Mouse (Mus musculus): Measurements from ENCODE around the gene Prdx5.

Prdx5 gene

DNA sequence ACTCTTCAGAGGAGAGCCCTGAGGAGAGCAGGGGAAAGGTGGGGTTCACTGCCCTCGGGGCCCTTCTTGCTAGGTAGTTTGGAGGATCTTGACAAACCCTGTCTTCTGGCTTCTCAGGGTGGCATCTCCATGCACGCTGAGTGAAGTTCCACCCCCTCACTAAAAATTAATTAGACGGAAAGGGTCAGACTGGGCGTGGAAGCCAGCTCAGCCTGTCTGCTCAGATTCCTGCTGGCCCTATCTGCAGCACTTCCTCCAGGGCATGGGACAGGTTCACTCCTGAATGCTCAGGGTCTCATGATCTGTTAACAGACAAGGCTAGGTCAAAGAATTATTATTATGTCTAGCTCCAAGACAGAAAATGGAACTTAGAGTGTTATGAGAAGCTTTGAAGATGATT, 17.4 kb downstream of the Prdx5 start:
- no peak for DNase-seq (ENCODE audit: low read depth, low spot score)

DNA sequence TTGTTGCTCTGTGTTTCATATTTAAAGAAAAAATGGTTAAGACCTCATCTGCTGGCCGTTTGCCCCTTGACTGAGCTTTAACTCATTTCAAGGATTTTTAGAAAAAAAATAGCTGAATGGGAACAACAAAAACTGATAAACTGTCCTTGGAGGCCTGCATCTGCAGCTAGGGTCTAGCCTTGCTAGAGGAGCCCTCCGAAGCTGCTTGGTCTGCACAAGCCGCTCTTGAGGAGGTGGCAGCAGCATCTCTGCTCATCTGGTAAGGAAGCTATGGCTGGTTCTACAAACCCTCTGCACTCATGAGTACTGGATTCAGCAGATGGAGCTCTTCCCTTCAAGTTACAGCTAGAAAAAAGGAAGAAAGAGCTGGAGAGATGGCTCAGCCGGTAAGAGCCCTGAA, 31.9 kb downstream of the Prdx5 start:
- DNase-seq (ENCODE audit: low read depth, low spot score), result no peak

DNA sequence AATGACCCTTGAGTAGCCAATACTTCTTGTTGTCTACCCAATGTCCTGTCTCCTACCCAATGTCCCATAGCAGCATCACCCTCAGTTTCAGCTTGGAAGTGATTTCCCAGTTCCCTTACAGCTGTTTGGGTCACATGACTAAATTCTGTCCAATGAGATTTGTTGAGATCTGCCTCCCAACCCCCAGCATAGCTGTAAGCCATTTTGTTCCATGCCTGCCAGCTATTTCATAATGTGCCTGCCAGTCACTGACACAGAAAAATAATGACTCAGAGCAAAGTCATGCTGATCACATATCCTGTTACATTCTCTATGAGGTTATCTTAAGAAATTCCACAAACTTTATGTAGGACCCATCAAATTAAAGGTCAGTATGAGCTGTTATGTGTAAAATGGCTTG, 33.1 kb downstream of the Prdx5 start:
- DNase-seq (ENCODE audit: low read depth, low spot score), result no peak

DNA sequence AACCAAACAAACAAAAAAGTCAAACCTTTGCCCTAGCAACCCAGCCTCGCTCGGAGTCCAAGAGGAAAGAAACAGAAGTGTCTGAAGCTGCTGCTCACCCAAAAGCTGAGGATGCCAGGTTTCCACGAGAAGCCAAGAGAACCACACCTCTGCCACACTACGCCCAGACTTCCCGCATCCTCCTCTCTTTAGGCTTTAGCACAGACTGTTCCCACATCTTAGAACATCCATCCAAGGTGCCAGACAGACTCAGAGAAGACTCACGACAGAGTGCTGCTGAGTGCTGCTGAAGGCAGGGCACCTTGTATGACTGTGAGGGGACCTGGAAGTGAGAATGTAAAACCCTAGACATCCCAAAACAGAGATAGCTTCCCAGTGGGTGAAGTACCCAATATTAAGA, 34.1 kb downstream of the Prdx5 start:
- no peak for DNase-seq (ENCODE audit: low read depth, low spot score)

DNA sequence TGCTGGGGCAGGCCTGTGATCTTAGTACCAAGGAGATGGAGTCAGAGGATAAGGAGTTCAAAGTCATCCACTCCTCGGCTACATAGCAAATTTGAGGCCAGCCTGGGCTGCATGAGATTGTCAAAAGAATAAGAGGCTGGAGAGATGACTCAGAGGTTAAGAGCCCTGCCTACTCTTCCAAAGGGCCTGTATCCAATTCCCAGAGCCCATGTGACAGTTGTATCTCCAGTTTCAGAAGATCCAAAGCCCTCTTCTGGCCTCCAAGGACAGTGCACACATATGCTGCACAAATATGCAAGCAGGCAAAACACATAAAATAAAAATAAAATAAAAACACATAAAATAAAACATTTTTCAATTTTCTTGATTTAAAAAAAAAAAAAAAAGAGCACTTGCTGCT, 35.6 kb downstream of the Prdx5 start:
- no peak for DNase-seq (ENCODE audit: low read depth, low spot score)

DNA sequence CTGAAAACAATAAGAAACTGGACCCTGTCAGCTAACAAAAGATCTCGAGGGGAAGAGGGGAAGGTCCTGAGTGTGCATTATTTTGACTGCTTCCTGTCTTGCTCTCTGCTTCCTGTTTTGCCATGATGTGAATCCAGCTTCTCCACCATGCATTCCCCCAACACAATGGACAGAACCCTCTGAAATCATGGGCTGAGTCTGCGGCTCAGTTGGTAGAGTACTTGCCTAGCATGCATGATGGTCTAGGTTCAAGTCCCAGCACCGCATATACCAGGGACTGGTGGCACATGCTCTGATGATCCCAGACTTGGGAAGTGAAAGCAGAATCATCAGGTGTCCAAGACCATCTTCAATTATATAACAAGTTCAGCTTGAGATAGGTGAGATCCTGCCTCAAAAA, 37.2 kb downstream of the Prdx5 start:
- no peak for DNase-seq (ENCODE audit: low read depth, low spot score)

DNA sequence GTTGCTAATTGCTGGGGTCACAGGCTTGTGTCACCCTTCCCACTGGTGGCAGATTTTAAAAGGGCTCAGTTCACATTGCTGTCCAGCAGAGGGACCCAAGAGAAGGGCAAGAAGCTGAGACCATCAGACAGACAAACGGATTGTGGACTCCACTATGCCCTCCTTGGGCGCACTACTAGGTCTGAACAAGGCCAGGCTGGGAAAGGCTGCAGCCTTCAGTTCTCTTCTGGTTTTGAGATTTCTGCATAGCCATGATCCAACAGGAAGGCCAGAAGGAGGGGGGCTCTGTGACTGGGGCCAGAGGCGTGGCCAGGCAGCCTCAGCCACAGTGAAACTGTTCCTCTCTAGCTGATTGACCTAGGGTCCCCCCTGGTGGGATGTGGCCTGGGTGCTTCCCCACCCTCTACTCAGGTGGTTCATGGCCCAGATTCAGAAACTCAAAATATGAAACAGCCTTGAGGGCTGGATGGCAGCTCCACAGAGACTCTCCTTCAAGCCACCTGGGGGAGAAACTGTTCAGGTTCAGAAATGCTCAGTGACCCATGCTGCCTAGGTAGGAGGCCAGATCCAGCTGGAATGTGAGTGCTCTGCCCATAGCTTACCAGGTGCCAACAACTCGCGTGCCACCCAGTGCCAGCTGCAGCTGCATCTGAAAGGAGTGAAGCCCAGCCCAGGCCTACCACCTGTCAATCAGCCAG, 38.2 kb downstream of the Prdx5 start:
- no peak for DNase-seq (ENCODE audit: low read depth, low spot score)

DNA sequence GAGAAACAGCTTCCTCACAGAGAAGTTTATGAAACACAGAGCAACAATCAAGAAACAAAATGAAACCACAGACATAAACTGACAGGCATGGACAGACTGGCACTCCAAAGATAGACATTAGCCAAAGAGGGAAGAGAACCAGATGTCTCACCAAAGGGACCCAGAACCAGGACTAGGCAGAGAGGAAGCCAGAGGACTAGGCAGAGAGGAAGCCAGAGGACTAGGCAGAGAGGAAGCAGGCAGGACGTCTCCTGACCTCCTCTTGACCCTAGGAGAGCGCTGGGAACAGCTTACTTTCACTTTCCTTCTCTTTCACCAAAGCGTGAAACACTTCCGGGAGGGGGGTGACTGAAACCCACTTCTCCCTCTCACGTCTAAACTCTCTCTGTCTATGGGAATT, 40.6 kb downstream of the Prdx5 start:
- DNase-seq (ENCODE audit: low read depth, low spot score), result no peak

DNA sequence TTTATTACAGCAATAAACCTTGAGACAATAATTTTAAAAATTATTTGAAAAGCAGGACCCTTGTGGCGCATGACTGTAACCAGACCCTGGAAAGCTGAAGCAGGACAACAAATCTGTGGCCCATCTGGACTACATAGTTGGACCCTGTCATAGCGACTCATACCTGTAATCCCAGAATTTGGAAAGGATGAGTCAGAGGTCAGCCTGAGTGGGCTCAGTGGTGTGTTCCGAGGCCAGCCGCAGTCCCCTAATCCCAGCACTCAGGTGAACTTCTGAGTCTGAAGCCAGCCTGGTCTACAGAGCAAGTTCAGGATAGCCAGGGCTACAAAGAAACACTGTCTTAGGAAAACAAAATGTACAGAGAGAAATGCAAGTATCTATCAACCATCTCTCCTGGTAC, 48.5 kb downstream of the Prdx5 start:
- DNase-seq (ENCODE audit: low read depth, low spot score), result no peak

DNA sequence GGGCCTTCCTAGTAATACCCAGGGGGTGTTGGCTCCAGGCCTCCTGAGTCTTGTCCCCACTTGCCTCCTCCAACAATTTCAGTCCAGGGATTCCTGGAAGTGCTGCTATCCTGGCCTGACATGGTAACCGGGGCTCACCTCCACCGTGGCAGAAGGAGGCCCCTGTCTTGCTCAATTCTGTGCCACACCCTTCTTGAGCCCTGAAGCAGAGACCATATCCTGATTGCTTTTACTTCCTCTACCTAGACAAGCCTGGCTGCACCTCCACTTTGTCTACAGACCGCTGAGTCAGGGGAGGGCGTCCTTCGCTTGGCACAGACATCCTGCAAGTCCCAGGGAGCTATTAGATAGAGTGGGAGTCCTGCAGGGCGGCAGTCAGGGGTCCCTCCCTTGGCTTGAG, 49.2 kb downstream of the Prdx5 start:
- no peak for DNase-seq (ENCODE audit: low read depth, low spot score)

DNA sequence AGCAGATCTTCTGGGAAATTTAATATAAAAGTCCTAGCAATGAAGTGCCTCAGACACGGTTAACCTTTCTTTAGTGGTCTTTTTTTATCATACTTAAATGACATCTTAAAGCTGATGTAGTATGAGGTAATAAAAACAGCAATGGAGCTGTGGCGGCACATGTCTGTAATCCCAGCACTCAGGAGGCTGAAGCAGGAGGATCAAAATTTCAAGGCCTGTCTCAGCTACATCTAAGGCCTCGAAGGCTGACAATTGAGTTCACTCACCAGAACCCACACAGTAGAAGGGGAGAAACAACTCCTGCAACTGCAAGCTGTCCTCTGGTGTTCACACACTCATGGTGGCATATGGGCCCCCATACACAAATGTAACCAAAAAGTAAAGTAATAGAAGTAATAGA, 49.9 kb downstream of the Prdx5 start:
- DNase-seq (ENCODE audit: low read depth, low spot score), result no peak

DNA sequence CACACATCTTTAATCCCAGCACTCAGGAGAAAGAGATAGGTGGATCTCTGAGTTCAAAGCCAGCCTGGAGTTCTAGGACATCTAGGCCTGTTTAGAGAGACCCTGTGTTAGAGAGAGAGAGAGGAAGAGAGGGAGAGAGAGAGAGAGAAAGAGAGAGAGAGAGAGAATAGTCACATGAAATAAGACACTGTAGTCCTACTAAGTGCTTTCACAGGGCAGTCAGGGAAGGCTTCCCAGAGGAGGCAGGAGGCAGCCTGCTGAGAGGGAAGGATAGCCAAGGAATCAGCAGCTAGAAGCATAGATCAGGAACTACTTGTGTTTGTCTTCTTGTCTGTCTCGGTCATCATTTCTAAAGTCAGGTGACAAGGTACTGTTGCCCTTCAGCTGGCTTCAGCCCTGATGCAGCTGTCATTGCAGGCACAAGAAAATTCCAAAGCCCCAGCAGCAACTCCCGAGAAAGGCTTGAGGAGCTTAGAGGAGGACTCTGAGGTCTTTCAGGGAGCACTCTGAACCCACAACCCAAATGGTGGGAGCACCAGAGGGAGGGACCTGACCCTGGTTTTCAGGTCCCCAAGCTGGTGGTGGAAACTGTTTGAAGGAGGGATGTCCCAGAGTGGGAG, 50.8 kb downstream of the Prdx5 start:
- no peak for DNase-seq (ENCODE audit: low read depth, low spot score)

DNA sequence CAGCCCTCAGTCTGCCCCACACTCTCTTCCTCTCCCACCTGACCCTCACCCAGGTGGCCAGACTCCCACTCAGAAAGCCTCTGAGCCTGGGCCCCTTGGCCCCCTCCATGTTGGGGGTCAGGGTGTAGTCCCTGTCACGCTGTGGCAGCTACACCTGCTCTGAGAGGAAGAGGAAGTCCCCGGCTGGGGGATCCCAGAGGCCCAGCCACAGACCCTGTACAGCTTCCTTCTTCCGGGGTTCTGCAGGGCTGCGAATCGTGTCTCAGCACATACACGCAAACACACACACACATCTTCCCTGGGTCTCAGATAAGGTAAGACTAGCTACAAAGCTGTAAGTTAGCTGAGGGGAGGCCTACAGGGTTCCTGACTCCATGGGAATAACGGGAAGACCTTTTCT, 51.9 kb downstream of the Prdx5 start, which contains the start of gene Ccdc88b:
Ccdc88b (minus strand) TSS at position 181 of the 400 bp plus-strand sequence.
- no peak for DNase-seq (ENCODE audit: low read depth, low spot score)

DNA sequence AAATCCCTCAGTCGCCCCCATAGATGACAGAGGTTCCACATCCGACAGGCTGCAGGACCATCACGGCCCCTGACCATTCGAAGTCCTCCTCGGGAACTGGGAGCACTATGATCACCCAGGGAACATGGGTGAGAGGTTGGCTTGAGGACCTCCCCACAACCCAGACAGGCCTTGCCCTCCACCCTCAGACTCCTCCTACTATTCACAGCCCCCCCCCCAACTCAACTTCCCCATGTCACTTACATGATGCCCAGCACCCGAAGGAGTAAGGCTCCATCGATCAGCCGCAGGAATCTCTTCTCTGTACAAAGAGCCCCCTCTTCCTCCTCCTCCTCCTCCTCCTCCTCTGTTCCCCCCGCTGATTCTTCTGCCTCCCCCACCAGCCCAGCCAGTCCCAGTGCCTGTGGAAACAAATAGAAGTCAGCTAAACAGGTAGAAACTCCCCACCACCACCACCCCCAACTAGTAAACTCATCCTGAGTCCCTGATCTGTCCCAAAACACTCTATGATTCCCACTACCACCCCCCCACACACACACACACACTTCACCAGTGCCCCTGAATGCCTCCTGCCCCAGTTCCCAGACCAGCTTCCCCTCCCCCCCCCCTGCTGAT, 52.4 kb downstream of the Prdx5 start:
- no peak for DNase-seq (ENCODE audit: low read depth, low spot score)

DNA sequence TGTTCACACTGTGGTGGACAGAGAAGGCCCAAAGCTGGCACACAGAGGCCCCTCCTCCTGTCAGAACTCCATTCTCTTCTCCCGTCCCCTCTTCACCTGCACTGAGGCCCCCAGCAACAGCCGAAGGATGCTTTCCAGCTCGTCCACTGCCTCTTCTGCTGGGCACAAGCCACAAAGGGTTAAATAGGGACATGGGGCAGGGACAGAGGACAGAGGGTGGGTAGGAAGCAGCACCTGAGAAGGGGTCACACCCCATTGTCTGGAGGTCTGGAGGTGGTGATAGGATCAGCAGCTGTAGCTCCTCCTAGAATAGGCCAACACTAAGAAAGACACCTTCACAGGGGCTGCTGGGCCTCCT, 52.9 kb downstream of the Prdx5 start:
- no peak for DNase-seq (ENCODE audit: low read depth, low spot score)
